ENCODE assay signal across 8 mouse cellular contexts in the genomic region with DNA sequence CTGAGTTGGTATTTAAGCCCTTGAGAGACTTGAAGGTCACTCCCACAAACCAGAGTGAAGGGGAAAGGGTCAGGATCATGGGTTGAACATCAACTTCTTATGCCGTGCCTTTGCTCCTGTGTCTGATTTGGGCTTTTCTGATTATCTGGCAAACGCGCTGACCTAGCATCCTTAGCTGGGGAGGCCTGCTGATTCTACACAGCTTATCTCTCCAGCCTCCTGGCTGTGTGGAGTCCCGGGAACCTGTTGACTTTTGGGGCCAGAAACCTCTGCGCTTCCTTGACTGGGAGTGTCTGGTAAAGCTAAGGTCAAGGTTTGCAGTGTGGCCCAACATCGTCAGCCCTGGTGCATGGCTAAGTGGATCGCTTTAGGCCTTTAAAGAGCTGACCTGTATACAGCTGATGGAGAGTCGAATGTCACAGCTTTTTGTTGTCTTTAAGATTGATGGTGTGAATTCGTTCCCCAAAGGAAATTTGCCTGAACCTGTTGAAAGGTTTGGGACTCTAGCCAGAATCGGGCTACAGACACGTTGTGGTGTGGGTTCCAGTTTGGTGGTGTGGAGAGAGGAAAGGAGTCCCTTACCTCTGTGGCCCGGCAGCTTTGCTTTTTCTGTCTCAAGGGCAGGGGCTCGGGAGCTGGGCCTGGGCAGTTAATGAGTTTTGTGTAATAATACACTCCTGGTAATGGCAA. TPM values are rescaled to one million over a fixed set of nuclear protein-coding genes. Genes with fewer than 3 reads are reported as not detected.
DNase-seq lines count a peak whose midpoint lies in the region; ATAC-seq and TF ChIP-seq lines count a peak whose summit lies in the region.

No protein-coding gene starts in this region.

- no peak for TF ChIP-seq EP300 in liver, embryonic 14.5 days (IDR thresholded peaks at IDR 0.05; ENCODE audit: low read depth)

- intact Hi-C loops in heart, postnatal 14 days (cut with DNase I): no loop called here

- H3K4me3 ChIP-seq in heart, embryonic 12.5 days: no peak overlapping the region
- peak overlapping the region; percentile 4; the same call in 1 of the 2 replicates for H3K4me3 ChIP-seq in hindbrain, embryonic 16.5 days (ENCODE audit: low read length)
- H3K4me3 ChIP-seq in liver, embryonic 14.5 days (ENCODE audit: insufficient read depth in 1 of 2, low read depth in 2 of 2, low read length in 2 of 2): no peak overlapping the region

- peaks cover 11% of the 10 kb centered on the region; the same call in 1 of the 2 replicates for H3K27me3 ChIP-seq in heart, embryonic 12.5 days (replicated peaks)
- no peaks in the 10 kb centered on the region for H3K27me3 ChIP-seq in hindbrain, embryonic 16.5 days (replicated peaks; ENCODE audit: control insufficient read depth, insufficient read depth, low read length)
- peaks cover 2% of the 10 kb centered on the region; the same call in 1 of the 2 replicates for H3K27me3 ChIP-seq in liver, embryonic 14.5 days (ENCODE audit: control insufficient read depth, insufficient read depth, low read length)

- no peak overlapping the region for H3K9ac ChIP-seq in heart, embryonic 12.5 days
- no peak overlapping the region for H3K9ac ChIP-seq in hindbrain, embryonic 16.5 days (ENCODE audit: low read depth, low read length)
- no peak overlapping the region for H3K9ac ChIP-seq in liver, embryonic 14.5 days (replicated peaks)

- no peak for TF ChIP-seq CTCF in liver, embryonic 14.5 days (IDR thresholded peaks at IDR 0.05; ENCODE audit: low read depth)

- WGBS in heart, embryonic 12.5 days: 25% methylated on average over 13 of the region's 13 CpGs
- WGBS in hindbrain, embryonic 16.5 days: 40% methylated on average over 13 of the region's 13 CpGs
- 34% methylated on average over 13 of the region's 13 CpGs for WGBS in liver, embryonic 14.5 days (ENCODE audit: insufficient replicate concordance)

- H3K27ac ChIP-seq in heart, embryonic 12.5 days (ENCODE audit: poor library complexity, severe bottlenecking): no peak overlapping the region
- H3K27ac ChIP-seq in hindbrain, embryonic 16.5 days (ENCODE audit: low read depth, low read length): no peak overlapping the region
- H3K27ac ChIP-seq in liver, embryonic 14.5 days: no peak overlapping the region

- ATAC-seq in heart, embryonic 12.5 days (ENCODE audit: insufficient number of reproducible peaks, low FRiP score): no peak
- ATAC-seq in hindbrain, embryonic 16.5 days: no peak
- ATAC-seq in liver, embryonic 14.5 days (ENCODE audit: insufficient read depth): no peak

- no peaks in the 10 kb centered on the region for H3K9me3 ChIP-seq in heart, embryonic 12.5 days (replicated peaks)
- H3K9me3 ChIP-seq in hindbrain, embryonic 16.5 days (ENCODE audit: control insufficient read depth, low read length): no peaks in the 10 kb centered on the region
- H3K9me3 ChIP-seq in liver, embryonic 14.5 days (ENCODE audit: control insufficient read depth, low read length): no peaks in the 10 kb centered on the region

- no peak for DNase-seq in heart, postnatal 14 days
- DNase-seq in brain, adult 2 months (ENCODE audit: low read depth, low spot score): peak; percentile 46
- DNase-seq in liver, embryonic 14.5 days (ENCODE audit: low read depth in 3 of 3, low spot score in 3 of 3): peak; percentile 43 to 58 (median 53)
- DNase-seq in right cerebral cortex, postnatal 10 days (ENCODE audit: low spot score in 2 of 2): no peak
- no peak for DNase-seq in right cerebral cortex, postnatal 25 days
- DNase-seq in lung, postnatal 14 days: no peak

- H3K36me3 ChIP-seq in heart, embryonic 12.5 days: no peaks in the 10 kb centered on the region
- H3K36me3 ChIP-seq in hindbrain, embryonic 16.5 days (ENCODE audit: control insufficient read depth, insufficient read depth, low read length): no peaks in the 10 kb centered on the region
- no peaks in the 10 kb centered on the region for H3K36me3 ChIP-seq in liver, embryonic 14.5 days (replicated peaks; ENCODE audit: control insufficient read depth, insufficient read depth, low read depth)

- H3K4me1 ChIP-seq in heart, embryonic 12.5 days (replicated peaks): peaks cover 48% of the 10 kb centered on the region
- H3K4me1 ChIP-seq in hindbrain, embryonic 16.5 days (ENCODE audit: control insufficient read depth, insufficient read depth, low read depth, low read length): peaks cover 33% of the 10 kb centered on the region
- H3K4me1 ChIP-seq in liver, embryonic 14.5 days (replicated peaks; ENCODE audit: control insufficient read depth in 2 of 2, insufficient read depth in 2 of 2, low read length in 1 of 2): peaks cover 5 to 18% of the 10 kb centered on the region in 2 experiments

- H3K4me2 ChIP-seq in heart, embryonic 12.5 days: peak overlapping the region; percentile 22
- peak overlapping the region; percentile 97 for H3K4me2 ChIP-seq in hindbrain, embryonic 16.5 days (ENCODE audit: low read length)
- no peak overlapping the region for H3K4me2 ChIP-seq in liver, embryonic 14.5 days (ENCODE audit: low read depth)

RNA-seq across cellular contexts. Expression of gene Slc43a2, which starts 3.8 kb away (rescaled TPM):
- polyA plus RNA-seq in heart, embryonic 12.5 days (2016; fragmentation: Nextera tagmentation; extraction: Ambion mirVana): 4.1 and 4.3 TPM in 2 replicates
- 10 to 100 TPM; 23.4 to 25.8 TPM for total RNA-seq in heart, postnatal 14 days (2021)
- 16.0 and 16.9 TPM in 2 replicates for polyA plus RNA-seq in hindbrain, embryonic 16.5 days (2015; fragmentation: Nextera tagmentation; extraction: Ambion mirVana)
- 2.7 and 3.0 TPM in 2 replicates for polyA plus RNA-seq in liver, embryonic 14.5 days (2012; rRNA removed)
- polyA plus RNA-seq in liver, embryonic 14.5 days (2014; fragmentation: Nextera tagmentation; extraction: Ambion mirVana): 2.4 and 2.8 TPM in 2 replicates

RNA-seq across cellular contexts. Expression of gene Scarf1, which starts 21.9 kb away (rescaled TPM):
- polyA plus RNA-seq in heart, embryonic 12.5 days (2016; fragmentation: Nextera tagmentation; extraction: Ambion mirVana): 12.3 and 13.8 TPM in 2 replicates
- total RNA-seq in heart, postnatal 14 days (2021): 10 to 100 TPM; 15.7 to 16.5 TPM
- polyA plus RNA-seq in hindbrain, embryonic 16.5 days (2015; fragmentation: Nextera tagmentation; extraction: Ambion mirVana): 4.2 and 4.6 TPM in 2 replicates
- 2.4 and 2.6 TPM in 2 replicates for polyA plus RNA-seq in liver, embryonic 14.5 days (2012; rRNA removed)
- polyA plus RNA-seq in liver, embryonic 14.5 days (2014; fragmentation: Nextera tagmentation; extraction: Ambion mirVana): 1.1 and 2.0 TPM in 2 replicates

RNA-seq across cellular contexts. Expression of gene Rilp, which starts 25.4 kb away (rescaled TPM):
- polyA plus RNA-seq in heart, embryonic 12.5 days (2016; fragmentation: Nextera tagmentation; extraction: Ambion mirVana): 1.4 and 2.3 TPM in 2 replicates
- 10 to 100 TPM; 42.2 to 44.1 TPM for total RNA-seq in heart, postnatal 14 days (2021)
- 2.9 and 4.2 TPM in 2 replicates for polyA plus RNA-seq in hindbrain, embryonic 16.5 days (2015; fragmentation: Nextera tagmentation; extraction: Ambion mirVana)
- polyA plus RNA-seq in liver, embryonic 14.5 days (2012; rRNA removed): 1.6 and 1.7 TPM in 2 replicates
- 2.0 and 2.4 TPM in 2 replicates for polyA plus RNA-seq in liver, embryonic 14.5 days (2014; fragmentation: Nextera tagmentation; extraction: Ambion mirVana)

RNA-seq across cellular contexts. Expression of gene Prpf8, which starts 48.6 kb away (rescaled TPM):
- polyA plus RNA-seq in heart, embryonic 12.5 days (2016; fragmentation: Nextera tagmentation; extraction: Ambion mirVana): 41.3 and 42.7 TPM in 2 replicates
- total RNA-seq in heart, postnatal 14 days (2021): 10 to 100 TPM; 84.8 to 93.3 TPM
- polyA plus RNA-seq in hindbrain, embryonic 16.5 days (2015; fragmentation: Nextera tagmentation; extraction: Ambion mirVana): 38.8 and 41.9 TPM in 2 replicates
- 34.2 and 38.1 TPM in 2 replicates for polyA plus RNA-seq in liver, embryonic 14.5 days (2012; rRNA removed)
- 34.2 and 42.2 TPM in 2 replicates for polyA plus RNA-seq in liver, embryonic 14.5 days (2014; fragmentation: Nextera tagmentation; extraction: Ambion mirVana)

RNA-seq across cellular contexts. Expression of gene Pitpna, which starts 52.6 kb away (rescaled TPM):
- polyA plus RNA-seq in heart, embryonic 12.5 days (2016; fragmentation: Nextera tagmentation; extraction: Ambion mirVana): 75.3 and 80.1 TPM in 2 replicates
- total RNA-seq in heart, postnatal 14 days (2021): 100 to 1,000 TPM; 124 to 130 TPM
- 109 and 110 TPM in 2 replicates for polyA plus RNA-seq in hindbrain, embryonic 16.5 days (2015; fragmentation: Nextera tagmentation; extraction: Ambion mirVana)
- polyA plus RNA-seq in liver, embryonic 14.5 days (2012; rRNA removed): 18.1 and 25.5 TPM in 2 replicates
- polyA plus RNA-seq in liver, embryonic 14.5 days (2014; fragmentation: Nextera tagmentation; extraction: Ambion mirVana): 32.3 and 35.4 TPM in 2 replicates

Comparison
In these comparisons a context has a peak if more than half of its experiments do, and no peak if none do; other contexts are left out.
1. DNase-seq: peak in brain, adult 2 months (single experiment) and liver, embryonic 14.5 days (3 of 3); none in heart, postnatal 14 days (0 of 2), right cerebral cortex, postnatal 10 days (0 of 2), right cerebral cortex, postnatal 25 days (single experiment) and lung, postnatal 14 days (single experiment).